ENCODE assay signal across 9 mouse cellular contexts in the genomic region with DNA sequence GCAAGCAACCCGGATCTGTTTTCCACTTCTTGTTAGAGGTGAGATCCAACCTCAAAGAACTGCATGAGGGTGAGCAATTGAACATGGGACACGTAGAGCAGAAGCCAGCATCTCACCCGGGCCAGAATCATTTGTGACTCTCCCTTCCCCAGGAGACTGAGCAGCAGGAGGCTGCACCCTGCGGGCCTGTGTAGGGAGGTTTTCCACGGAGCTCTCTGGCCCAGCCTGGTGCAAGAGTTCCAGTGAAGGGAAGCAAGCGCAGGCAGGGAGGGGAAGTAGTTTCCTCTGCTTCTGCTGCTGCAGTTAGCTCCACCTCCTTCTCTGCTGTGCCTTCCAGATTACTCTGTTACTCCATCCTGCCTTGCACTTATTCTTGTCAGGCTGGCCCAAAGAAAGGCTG.
DNase-seq lines count a peak whose midpoint lies in the region; ATAC-seq lines count a peak whose summit lies in the region.
"Had no signal": no experiment of that assay in that cellular context is flagged by ENCODE, and none has a peak within 500 bp of the region (broad histone marks: within the 10 kb centered on the region; RNA-seq: fewer than 3 reads in every experiment).

No protein-coding gene starts in this region.

- no peak for DNase-seq in cerebellum, adult 18-20 months
- peak; percentile 20 for DNase-seq in brain, adult 2 months (ENCODE audit: low read depth, low spot score)
- no peak for DNase-seq in testis, postnatal 10 days (ENCODE audit: low spot score)
- no peak for DNase-seq in urinary bladder, postnatal 10 days (ENCODE audit: low spot score)
- DNase-seq in left cerebral cortex, adult 18-20 months (ENCODE audit: low spot score in 2 of 2) = no peak

- peak overlapping the region; percentile 11; the same call in 1 of the 2 replicates for H3K4me3 ChIP-seq in macrophage (ENCODE audit: inconsistent target)
- H3K4me3 ChIP-seq: limb, embryonic 13.5 days had no signal

- H3K27ac ChIP-seq in macrophage = peak overlapping the region; percentile 67
- H3K27ac ChIP-seq: limb, embryonic 13.5 days had no signal

- WGBS in macrophage (ENCODE audit: missing documents) = 7% methylated on average over 6 of the region's 6 CpGs

- ATAC-seq in cerebellum, adult (ENCODE audit: insufficient number of reproducible peaks, low FRiP score, low TSS enrichment) = peak; percentile 42; the same call in 1 of the 2 replicates
- peak; percentile 90 to 95 for ATAC-seq in hematopoietic stem cell, adult 5-6 weeks (replicated peaks in 1 of 2; ENCODE audit: insufficient read depth in 1 of 2, low FRiP score in 2 of 2, low TSS enrichment in 1 of 2, low read depth in 1 of 2, poor library complexity in 2 of 2, severe bottlenecking in 2 of 2)

- peaks cover 89% of the 10 kb centered on the region for H3K79me2 ChIP-seq in macrophage (ENCODE audit: inconsistent target)

- H3K36me3 ChIP-seq in macrophage (ENCODE audit: inconsistent target) = 0 out of 2 replicates have a peak, but pooled peaks cover 3% of the 10 kb centered on the region
